Mouse (Mus musculus) lung, adult 18-20 months (tissue): Measurements from ENCODE around the gene Son.

Source experiments
- DNase-seq, 2 experiments: peaks; one replicate each; pipeline ENCODE4 v3.0.0; 2022; ENCODE audit warnings: mixed read lengths in 2 of 2

The Son gene

GRCm38 (mm10) chr16:91647461-91648219 lies at the start of gene Son:
TSS of gene Son (plus strand) at chr16:91647506.
- DNase-seq = peak; percentile 98

- DNase-seq = peak; percentile 99
Measured at GRCm38 (mm10) chr16:91597672-91598010, 49.7 kb upstream of the Son start, which contains the start of gene Tmem50b. TSS of gene Tmem50b (minus strand) at chr16:91597800.

- DNase-seq = no peak
Measured at GRCm38 (mm10) chr16:91599242-91599641, 48.1 kb upstream of the Son start.

- peak in 1 of 2 experiments; percentile 54 for DNase-seq
Measured at GRCm38 (mm10) chr16:91601081-91601480, 46.2 kb upstream of the Son start.

GRCm38 (mm10) chr16:91601693-91602092 lies 45.6 kb upstream of the Son start:
- no peak for DNase-seq

- DNase-seq = no peak
Measured at GRCm38 (mm10) chr16:91605156-91605555, 42.1 kb upstream of the Son start.

GRCm38 (mm10) chr16:91606958-91607357 lies 40.3 kb upstream of the Son start:
- DNase-seq = no peak

- DNase-seq = peak; percentile 64
Measured at GRCm38 (mm10) chr16:91609501-91610245, 37.6 kb upstream of the Son start.

- DNase-seq = peak; percentile 53 to 66
Measured at GRCm38 (mm10) chr16:91611248-91611647, 36.1 kb upstream of the Son start.

- no peak for DNase-seq
Measured at GRCm38 (mm10) chr16:91612525-91612924, 34.8 kb upstream of the Son start.

GRCm38 (mm10) chr16:91614552-91614951 lies 32.8 kb upstream of the Son start:
- no peak for DNase-seq

GRCm38 (mm10) chr16:91618511-91619501 lies 28.5 kb upstream of the Son start, which contains the start of gene Dnajc28:
TSS of gene Dnajc28 (minus strand) at chr16:91619026.
- DNase-seq = peak; percentile 84 to 86

GRCm38 (mm10) chr16:91620185-91620584 lies 27.1 kb upstream of the Son start:
- no peak for DNase-seq

- DNase-seq = peak; percentile 86 to 88
Measured at GRCm38 (mm10) chr16:91620991-91621390, 26.3 kb upstream of the Son start.

GRCm38 (mm10) chr16:91623074-91623473 lies 24.2 kb upstream of the Son start:
- DNase-seq = no peak

- DNase-seq = no peak
Measured at GRCm38 (mm10) chr16:91627831-91628230, 19.5 kb upstream of the Son start.

GRCm38 (mm10) chr16:91628673-91629072 lies 18.6 kb upstream of the Son start:
- DNase-seq = no peak

GRCm38 (mm10) chr16:91629749-91630148 lies 17.6 kb upstream of the Son start:
- no peak for DNase-seq

GRCm38 (mm10) chr16:91630584-91630983 lies 16.7 kb upstream of the Son start:
- DNase-seq = no peak

GRCm38 (mm10) chr16:91632439-91632838 lies 14.9 kb upstream of the Son start:
- DNase-seq = peak in 1 of 2 experiments; percentile 28

- DNase-seq = no peak
Measured at GRCm38 (mm10) chr16:91632940-91633339, 14.4 kb upstream of the Son start.

- no peak for DNase-seq
Measured at GRCm38 (mm10) chr16:91633641-91634040, 13.7 kb upstream of the Son start.

- DNase-seq = no peak
Measured at GRCm38 (mm10) chr16:91639161-91639560, 8.1 kb upstream of the Son start.
